Mouse (Mus musculus): Measurements from ENCODE around the gene Grb7. TPM values are rescaled to one million over a fixed set of nuclear protein-coding genes. Genes with fewer than 3 reads are reported as not detected.

Grb7 gene
- total and polyA plus RNA-seq, 2 experiments: 58.2 to 136 TPM

DNA sequence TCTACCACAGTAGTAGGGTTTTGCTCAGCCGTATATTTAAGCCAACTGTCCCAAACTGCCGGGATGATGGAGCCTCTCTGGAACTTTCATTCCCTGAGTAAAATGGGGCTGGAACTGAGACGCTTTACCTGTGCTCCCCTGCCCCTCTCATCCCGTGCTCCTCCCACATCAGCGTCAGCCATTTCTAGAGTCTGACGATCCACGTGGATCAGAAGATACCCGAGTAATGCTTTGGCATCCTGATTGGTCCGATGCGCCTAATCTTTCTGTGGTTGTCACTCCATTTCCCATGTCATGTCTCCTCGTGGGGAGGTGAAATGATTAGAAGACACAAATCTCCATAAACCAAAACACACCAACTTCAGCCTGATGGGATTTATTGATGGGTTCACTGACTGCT lies 28.8 kb downstream of the Grb7 start:
- DNase-seq (ENCODE audit: extremely low read depth, low read depth, low spot score): no peak
- H3K79me2 ChIP-seq (ENCODE audit: control insufficient read depth, insufficient read depth, low read length): no peaks in the 10 kb centered on the region
- WGBS: 90% methylated on average over 11 of the region's 11 CpGs

DNA sequence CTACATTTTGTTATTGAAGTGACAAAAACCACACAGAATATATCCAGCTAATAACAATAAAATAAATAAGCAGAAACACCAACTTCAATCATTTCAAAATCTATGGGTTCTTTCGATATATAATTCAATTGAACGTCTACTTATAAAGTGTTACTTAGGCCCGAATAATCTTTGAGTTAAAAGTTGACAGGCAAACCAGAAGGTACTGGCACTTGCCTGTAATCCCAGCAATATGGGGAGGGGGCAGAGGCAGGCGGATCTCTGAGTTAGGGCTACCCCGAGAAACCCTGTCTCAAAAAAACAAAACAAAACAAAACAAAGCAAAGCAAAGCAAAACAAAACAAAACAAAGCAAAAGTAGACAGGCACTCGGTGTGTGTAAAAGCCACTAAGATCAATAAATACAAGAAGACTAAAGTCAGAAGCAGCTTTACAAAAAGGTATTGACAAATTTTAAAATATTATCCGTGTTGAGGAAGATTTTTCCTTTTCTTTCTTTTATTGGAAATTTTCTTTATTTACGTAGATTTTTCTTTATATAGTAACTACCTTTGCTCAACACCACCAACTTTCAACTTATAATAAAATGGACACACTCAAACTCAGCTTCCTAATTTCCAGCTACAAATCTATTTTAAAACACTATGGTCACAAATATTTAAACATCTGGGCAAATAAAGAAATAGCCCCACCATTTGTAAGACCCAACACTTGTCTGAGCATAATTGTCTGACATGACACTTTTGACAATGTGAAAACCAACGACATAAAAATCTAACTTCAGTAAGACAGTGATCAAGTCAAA lies 29.6 kb downstream of the Grb7 start:
- no peak overlapping the region for H3K4me3 ChIP-seq (ENCODE audit: insufficient read depth, low read depth, low read length)
- no peaks in the 10 kb centered on the region for H3K79me2 ChIP-seq (ENCODE audit: control insufficient read depth, insufficient read depth, low read length)
- H3K27me3 ChIP-seq (ENCODE audit: control insufficient read depth, insufficient read depth, low read length): peaks cover 3% of the 10 kb centered on the region; the same call in 1 of the 2 replicates
- H3K9ac ChIP-seq (ENCODE audit: low read depth, low read length): no peak overlapping the region
- 85% methylated on average over 9 of the region's 9 CpGs for WGBS
- H3K27ac ChIP-seq (replicated peaks; ENCODE audit: insufficient read depth, low read depth, low read length): no peak overlapping the region
- H3K36me3 ChIP-seq (ENCODE audit: control insufficient read depth, insufficient read depth, low read length): no peaks in the 10 kb centered on the region
- DNase-seq (ENCODE audit: extremely low read depth, low read depth, low spot score): no peak
- TF ChIP-seq POLR2A (IDR thresholded peaks at IDR 0.05; ENCODE audit: extremely low read depth, insufficient read depth, low read length) (no peak), CTCF (IDR thresholded peaks at IDR 0.05; ENCODE audit: low read depth, low read length) (no peak)
- H3K4me1 ChIP-seq (ENCODE audit: control insufficient read depth, insufficient read depth, low read length): no peaks in the 10 kb centered on the region

More for the DNA sequence above, 28.8 kb downstream of the Grb7 start:
- H3K9ac ChIP-seq (ENCODE audit: low read depth, low read length): no peak overlapping the region
- H3K36me3 ChIP-seq (ENCODE audit: control insufficient read depth, insufficient read depth, low read length): no peaks in the 10 kb centered on the region
- TF ChIP-seq CTCF (IDR thresholded peaks at IDR 0.05; ENCODE audit: low read depth, low read length) (no peak), POLR2A (IDR thresholded peaks at IDR 0.05; ENCODE audit: extremely low read depth, insufficient read depth, low read length) (no peak)
- H3K4me3 ChIP-seq (ENCODE audit: insufficient read depth, low read depth, low read length): no peak overlapping the region
- H3K27me3 ChIP-seq (ENCODE audit: control insufficient read depth, insufficient read depth, low read length): peaks cover 3% of the 10 kb centered on the region; the same call in 1 of the 2 replicates
- no peak overlapping the region for H3K27ac ChIP-seq (replicated peaks; ENCODE audit: insufficient read depth, low read depth, low read length)
- H3K4me1 ChIP-seq (ENCODE audit: control insufficient read depth, insufficient read depth, low read length): no peaks in the 10 kb centered on the region

DNA sequence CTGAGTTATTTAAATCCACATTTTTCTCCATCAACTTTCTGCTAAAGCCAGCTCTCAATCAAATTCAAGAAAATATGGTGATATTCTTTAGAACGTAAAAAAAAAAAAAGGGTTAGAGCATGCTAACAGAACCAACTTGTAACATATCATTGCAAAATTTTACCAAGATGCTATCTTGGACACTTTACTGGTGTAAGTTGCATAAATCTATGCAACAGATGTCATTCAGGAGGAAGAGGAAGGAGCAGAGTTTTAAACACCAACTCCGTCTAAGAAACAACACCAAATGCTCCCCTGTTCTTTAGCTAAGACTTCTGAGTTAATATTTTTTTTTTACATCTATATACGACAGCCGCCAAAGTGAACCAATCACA lies 30.2 kb downstream of the Grb7 start:
- no peak overlapping the region for H3K4me3 ChIP-seq (ENCODE audit: insufficient read depth, low read depth, low read length)
- H3K79me2 ChIP-seq (ENCODE audit: control insufficient read depth, insufficient read depth, low read length): no peaks in the 10 kb centered on the region
- H3K27me3 ChIP-seq (ENCODE audit: control insufficient read depth, insufficient read depth, low read length): peaks cover 3% of the 10 kb centered on the region; the same call in 1 of the 2 replicates
- WGBS: 81% methylated on average over 4 of the region's 4 CpGs
- no peaks in the 10 kb centered on the region for H3K4me1 ChIP-seq (ENCODE audit: control insufficient read depth, insufficient read depth, low read length)
- no peak overlapping the region for H3K9ac ChIP-seq (ENCODE audit: low read depth, low read length)
- DNase-seq (ENCODE audit: extremely low read depth, low read depth, low spot score): no peak
- TF ChIP-seq POLR2A (IDR thresholded peaks at IDR 0.05; ENCODE audit: extremely low read depth, insufficient read depth, low read length) (no peak), CTCF (IDR thresholded peaks at IDR 0.05; ENCODE audit: low read depth, low read length) (no peak)
- H3K36me3 ChIP-seq (ENCODE audit: control insufficient read depth, insufficient read depth, low read length): no peaks in the 10 kb centered on the region
- no peak overlapping the region for H3K27ac ChIP-seq (replicated peaks; ENCODE audit: insufficient read depth, low read depth, low read length)

DNA sequence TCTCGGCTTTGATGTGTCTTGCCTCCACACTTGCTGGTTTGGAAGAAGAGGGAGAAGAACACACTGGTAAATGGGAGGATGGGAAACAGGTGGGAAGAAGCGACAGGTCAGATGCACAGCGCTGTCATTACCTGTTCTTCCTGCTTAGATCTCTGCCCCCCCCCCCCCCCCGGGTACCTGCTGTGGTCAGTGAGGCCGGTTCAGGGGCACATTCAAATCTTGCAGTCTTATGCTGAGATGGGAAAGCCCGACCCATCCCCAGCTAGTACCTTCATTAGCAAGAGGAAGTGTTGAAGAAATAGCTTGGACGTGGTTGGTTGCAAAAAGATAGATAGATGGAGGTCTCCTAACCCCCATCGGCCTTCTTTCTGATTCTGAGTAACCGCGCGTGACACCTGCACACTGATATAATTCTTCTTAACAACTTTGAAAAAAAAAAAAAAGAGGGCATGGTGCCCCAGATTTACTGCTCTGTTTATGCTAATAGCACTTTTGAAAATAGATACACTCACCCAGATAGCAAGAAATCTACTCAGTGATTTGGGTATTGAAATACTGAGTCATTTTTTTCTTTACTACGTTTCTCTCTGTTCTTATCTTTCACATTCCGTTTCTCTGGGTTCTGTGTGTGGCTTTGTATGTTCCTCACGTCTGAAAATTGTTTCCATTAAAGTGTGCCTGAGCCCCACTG lies 31.0 kb downstream of the Grb7 start:
- Histone ChIP-seq H3K36me3 (ENCODE audit: control insufficient read depth, insufficient read depth, low read length) (no peaks in the 10 kb centered on the region), H3K79me2 (ENCODE audit: control insufficient read depth, insufficient read depth, low read length) (no peaks in the 10 kb centered on the region), H3K27ac (replicated peaks; ENCODE audit: insufficient read depth, low read depth, low read length) (no peak overlapping the region), H3K27me3 (ENCODE audit: control insufficient read depth, insufficient read depth, low read length) (peaks cover 3% of the 10 kb centered on the region; the same call in 1 of the 2 replicates), H3K4me1 (ENCODE audit: control insufficient read depth, insufficient read depth, low read length) (no peaks in the 10 kb centered on the region), H3K4me3 (ENCODE audit: insufficient read depth, low read depth, low read length) (no peak overlapping the region), H3K9ac (ENCODE audit: low read depth, low read length) (no peak overlapping the region)
- no peak for DNase-seq (ENCODE audit: extremely low read depth, low read depth, low spot score)
- TF ChIP-seq POLR2A (IDR thresholded peaks at IDR 0.05; ENCODE audit: extremely low read depth, insufficient read depth, low read length) (no peak), CTCF (IDR thresholded peaks at IDR 0.05; ENCODE audit: low read depth, low read length) (no peak)
- 72% methylated on average over 14 of the region's 14 CpGs for WGBS

DNA sequence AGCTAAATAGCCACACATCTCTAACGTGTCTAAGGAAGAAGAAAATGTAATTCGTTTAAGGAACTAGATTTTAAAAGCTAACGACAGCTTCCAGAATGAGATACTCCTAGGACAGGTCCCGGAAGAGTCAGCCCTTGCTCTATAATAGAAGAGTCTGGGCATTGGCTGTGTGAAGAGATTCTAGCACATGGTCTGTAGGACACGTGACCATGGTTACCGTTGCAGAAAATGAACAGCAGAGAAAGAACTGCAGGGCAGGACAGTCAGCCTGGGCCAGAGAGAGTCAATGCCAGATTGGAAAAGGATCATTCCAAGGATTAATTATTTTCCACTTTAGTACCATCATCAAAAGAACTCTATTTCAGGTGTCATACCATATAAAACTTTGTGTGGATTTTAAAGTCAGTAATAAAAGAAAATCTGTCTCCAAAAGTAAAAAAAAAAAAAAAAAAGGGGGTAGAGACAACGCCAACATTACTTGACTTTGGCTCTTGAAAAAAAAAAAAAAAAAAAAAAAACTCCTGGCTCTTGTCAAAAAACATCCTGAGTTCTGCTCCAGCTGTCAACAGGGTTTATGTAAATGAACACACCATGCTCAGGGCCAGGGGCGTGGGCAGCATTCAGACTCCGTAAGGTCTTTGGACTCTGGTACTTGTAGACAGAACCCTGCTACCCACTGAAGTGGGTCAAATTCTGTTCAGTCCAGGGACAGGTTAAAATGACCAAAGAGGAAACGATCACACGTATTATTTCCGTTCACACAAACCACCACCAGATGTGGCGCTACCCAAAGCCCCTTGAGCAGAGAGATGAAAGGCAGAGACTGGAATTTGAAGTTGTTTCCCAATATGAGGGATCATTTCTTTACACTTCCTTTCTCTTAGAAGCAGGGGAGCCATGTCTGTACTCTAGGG lies 33.1 kb downstream of the Grb7 start:
- TF ChIP-seq POLR2A (IDR thresholded peaks at IDR 0.05; ENCODE audit: extremely low read depth, insufficient read depth, low read length) (no peak), CTCF (IDR thresholded peaks at IDR 0.05; ENCODE audit: low read depth, low read length) (no peak)
- Histone ChIP-seq H3K27ac (replicated peaks; ENCODE audit: insufficient read depth, low read depth, low read length) (no peak overlapping the region), H3K36me3 (ENCODE audit: control insufficient read depth, insufficient read depth, low read length) (no peaks in the 10 kb centered on the region), H3K9ac (ENCODE audit: low read depth, low read length) (no peak overlapping the region), H3K27me3 (ENCODE audit: control insufficient read depth, insufficient read depth, low read length) (peaks cover 3% of the 10 kb centered on the region; the same call in 1 of the 2 replicates), H3K4me3 (ENCODE audit: insufficient read depth, low read depth, low read length) (no peak overlapping the region), H3K4me1 (ENCODE audit: control insufficient read depth, insufficient read depth, low read length) (no peaks in the 10 kb centered on the region), H3K79me2 (ENCODE audit: control insufficient read depth, insufficient read depth, low read length) (no peaks in the 10 kb centered on the region)
- DNase-seq (ENCODE audit: extremely low read depth, low read depth, low spot score): no peak
- WGBS: 74% methylated on average over 13 of the region's 13 CpGs
